8 mouse cellular contexts compared by ENCODE assay signal in the genomic region with DNA sequence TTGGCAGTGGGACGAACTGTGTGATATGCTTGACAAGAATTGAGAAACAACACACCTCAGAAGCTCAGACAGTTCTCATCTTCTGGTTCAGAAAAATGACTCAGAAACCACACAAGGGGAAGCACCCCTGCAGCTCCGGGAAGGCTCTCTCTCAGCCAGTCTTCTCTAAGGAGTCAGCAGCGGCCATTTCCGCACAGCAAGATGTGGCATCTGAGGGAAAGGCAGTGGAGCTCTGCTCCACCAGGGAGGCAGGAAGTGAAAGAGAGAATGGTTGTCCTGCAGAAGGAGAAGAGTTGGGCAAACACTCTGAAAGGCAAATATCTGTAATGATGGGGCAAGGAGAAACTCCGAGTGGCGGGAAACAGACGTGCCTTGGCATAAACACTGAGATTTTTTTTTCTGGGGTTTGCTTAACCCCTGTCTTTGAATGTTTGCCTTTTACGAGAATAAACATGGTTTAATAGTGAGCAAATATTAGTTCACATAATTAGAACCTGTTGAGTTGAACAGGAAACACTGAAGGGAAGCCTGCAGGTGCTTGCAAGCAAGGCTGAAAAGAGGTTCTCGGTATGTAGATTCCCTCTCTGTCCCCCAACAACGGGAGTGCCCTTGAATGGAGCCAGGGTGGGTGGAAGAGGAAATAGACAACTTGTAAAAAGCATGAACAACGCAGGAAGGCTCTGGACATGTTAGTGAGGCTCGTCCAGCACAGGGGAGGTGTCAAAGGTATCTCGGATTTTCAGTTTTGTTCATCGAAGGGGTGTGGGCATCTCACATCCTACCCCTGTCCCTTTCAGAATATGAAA.
DNase-seq lines count a peak whose midpoint lies in the region; ATAC-seq lines count a peak whose summit lies in the region.

No protein-coding gene starts in this region.

- no peaks in the 10 kb centered on the region for H3K9me3 ChIP-seq in heart, embryonic 14.5 days (ENCODE audit: control insufficient read depth, low read length)

- peaks cover 17% of the 10 kb centered on the region in 2 experiments for H3K4me1 ChIP-seq in heart, embryonic 14.5 days (ENCODE audit: control insufficient read depth in 2 of 2, insufficient read depth in 2 of 2, low read length in 2 of 2)

- no peaks in the 10 kb centered on the region for H3K36me3 ChIP-seq in heart, embryonic 14.5 days (ENCODE audit: control insufficient read depth, insufficient read depth, low read length)

- WGBS in heart, embryonic 14.5 days = 54% methylated on average over 14 of the region's 14 CpGs

- H3K4me2 ChIP-seq in heart, embryonic 14.5 days (ENCODE audit: low read length) = peak overlapping the region; percentile 49

- no peak for ATAC-seq in heart, embryonic 14.5 days (ENCODE audit: insufficient number of reproducible peaks, insufficient read depth, low FRiP score, low read depth)
- ATAC-seq in megakaryocyte-erythroid progenitor cell, adult 5-6 weeks (replicated peaks; ENCODE audit: low FRiP score, low TSS enrichment, poor library complexity, severe bottlenecking) = peak; percentile 45; the same call in 1 of the 2 replicates

- peak; percentile 56 for DNase-seq in layer of hippocampus, adult 11-12 months (ENCODE audit: low spot score)
- no peak for DNase-seq in layer of hippocampus, postnatal 36 days
- DNase-seq in MN1 (ENCODE audit: low spot score) = peak; percentile 51
- DNase-seq in kidney, postnatal 4 days = peak; percentile 41 to 58
- peak; percentile 65 to 69 for DNase-seq in thymus, postnatal 36 days
- DNase-seq in layer of hippocampus, adult 18-20 months (ENCODE audit: low spot score in 2 of 2) = no peak

- H3K9ac ChIP-seq in heart, embryonic 14.5 days (ENCODE audit: low read length) = peak overlapping the region; percentile 27; the same call in 1 of the 2 replicates

- H3K27ac ChIP-seq in heart, embryonic 14.5 days (replicated peaks in 1 of 2; ENCODE audit: control insufficient read depth in 1 of 2, insufficient read depth in 1 of 2, low read depth in 2 of 2, low read length in 2 of 2) = peak overlapping the region; percentile 36 to 66

- H3K27me3 ChIP-seq in heart, embryonic 14.5 days (ENCODE audit: control insufficient read depth, insufficient read depth, low read length) = no peaks in the 10 kb centered on the region

- H3K4me3 ChIP-seq in heart, embryonic 14.5 days (ENCODE audit: control insufficient read depth in 1 of 2, insufficient read depth in 1 of 2, low read depth in 1 of 2, low read length in 2 of 2) = no peak overlapping the region; a peak in 1 of 4 replicates

Comparison
In these comparisons a context has a peak if more than half of its experiments do, and no peak if none do; other contexts are left out.
1. DNase-seq: peak in layer of hippocampus, adult 11-12 months (single experiment), MN1 (single experiment), kidney, postnatal 4 days (2 of 2) and thymus, postnatal 36 days (2 of 2); none in layer of hippocampus, postnatal 36 days (0 of 2) and layer of hippocampus, adult 18-20 months (0 of 2).